Mouse (Mus musculus) forebrain, embryonic 15.5 days (tissue): ENCODE data around the gene Pp2d1. TPM values are rescaled to one million over a fixed set of nuclear protein-coding genes. Genes with fewer than 3 reads are reported as not detected.

Source experiments
- ATAC-seq: fragments of 200-750 bp; cut with Nextera tagmentation; replicated peaks from 2 replicates; pipeline ENCODE4 v1.8.0; 2017; ENCODE audit warnings: mild to moderate bottlenecking, moderate TSS enrichment, moderate library complexity
- H3K27ac ChIP-seq: fragments of 300-500 bp; sonication (generic); replicated peaks from 2 replicates; pipeline ENCODE4 v1.5.1; 2015; ENCODE audit warnings: mild to moderate bottlenecking, inconsistent platforms
- H3K27me3 ChIP-seq: fragments of 300-500 bp; sonication (generic); 2 replicates; pipeline ENCODE4 v1.6.1; 2015; ENCODE audit warnings: inconsistent platforms
- H3K36me3 ChIP-seq: fragments of 300-500 bp; sonication (generic); 2 replicates; pipeline ENCODE4 v1.6.1; 2015; ENCODE audit warnings: mild to moderate bottlenecking, inconsistent platforms
- H3K4me1 ChIP-seq: fragments of 300-500 bp; sonication (generic); 2 replicates; pipeline ENCODE4 v1.6.1; 2015; ENCODE audit warnings: inconsistent platforms
- H3K4me2 ChIP-seq: fragments of 300-500 bp; sonication (generic); replicated peaks from 2 replicates; pipeline ENCODE4 v1.6.1; 2015; ENCODE audit warnings: mild to moderate bottlenecking, inconsistent platforms
- H3K4me3 ChIP-seq: fragments of 300-500 bp; sonication (generic); 2 replicates; pipeline ENCODE4 v1.5.1; 2015; ENCODE audit warnings: mild to moderate bottlenecking, inconsistent platforms
- H3K9ac ChIP-seq: fragments of 300-500 bp; sonication (generic); replicated peaks from 2 replicates; pipeline ENCODE4 v1.6.1; 2015; ENCODE audit warnings: mild to moderate bottlenecking, inconsistent platforms
- H3K9me3 ChIP-seq: fragments of 300-500 bp; sonication (generic); 2 replicates; pipeline ENCODE4 v1.6.1; 2016; ENCODE audit warnings: inconsistent platforms
- WGBS: fragments of 180-500 bp; shearing (Covaris S2); methylation state at CpG from one replicate; pipeline ENCODE4 v1.1.7; 2015; ENCODE audit warnings: mixed read lengths; 5-methylcytosine and 5-hydroxymethylcytosine counted together
- polyA plus RNA-seq: library from polyadenylated mRNA; unstranded; fragments of >200 nt; fragmentation: Nextera tagmentation; extraction: Ambion mirVana; gene quantifications from 2 replicates; pipeline ENCODE4 v1.2.1, GENCODE M21; 2015

The Pp2d1 gene
- polyA plus RNA-seq, 1 experiment from 2014 or later, result 0.73 TPM

DNA sequence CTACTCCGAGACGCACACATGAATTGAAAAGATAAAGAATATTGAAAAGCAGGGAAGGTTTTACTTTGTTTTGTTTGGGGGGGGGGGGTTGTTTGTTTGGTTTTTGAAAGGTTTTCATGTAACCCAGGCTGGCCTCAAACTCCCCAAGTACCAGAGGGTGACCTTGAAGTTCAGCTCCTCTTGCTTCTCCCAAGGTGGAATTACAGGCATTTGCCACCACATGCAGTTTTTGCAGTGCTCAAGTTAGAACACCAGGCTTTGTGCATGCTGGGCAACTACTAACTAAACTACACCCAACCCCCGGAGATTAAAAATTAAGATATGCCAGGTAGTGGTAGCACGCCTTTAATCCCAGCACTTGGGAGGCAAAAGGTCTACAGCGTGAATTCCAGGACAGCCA is 20.4 kb upstream of the Pp2d1 start:
- ATAC-seq, result no peak
- WGBS, result 94% methylated on average over 5 of the region's 5 CpGs
- H3K4me3 ChIP-seq, result no peak overlapping the region
- no peaks in the 10 kb centered on the region for H3K36me3 ChIP-seq
- H3K27ac ChIP-seq, result no peak overlapping the region
- no peaks in the 10 kb centered on the region for H3K9me3 ChIP-seq
- no peak overlapping the region for H3K4me2 ChIP-seq
- H3K9ac ChIP-seq, result no peak overlapping the region
- no peaks in the 10 kb centered on the region for H3K27me3 ChIP-seq
- H3K4me1 ChIP-seq, result no peaks in the 10 kb centered on the region

DNA sequence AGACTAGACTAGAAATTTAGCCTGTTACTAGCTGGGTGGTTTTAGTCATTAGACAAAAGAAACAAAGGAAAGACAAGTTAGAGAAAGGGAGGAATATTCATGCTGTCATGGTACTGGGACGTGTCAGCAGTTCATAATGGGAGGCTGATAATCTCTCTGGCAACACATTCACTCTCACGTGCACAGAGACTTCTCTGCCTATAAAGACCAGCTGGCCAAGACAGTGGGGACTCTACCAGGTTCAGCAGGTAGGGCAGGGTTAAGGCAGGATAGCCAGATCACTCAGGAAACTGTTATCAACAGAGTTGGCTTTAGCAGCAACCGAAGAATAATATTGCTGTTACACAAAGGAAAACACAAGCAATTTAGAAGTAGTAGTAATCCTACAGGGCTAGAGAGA is 18.2 kb upstream of the Pp2d1 start:
- Histone ChIP-seq H3K4me1 (no peaks in the 10 kb centered on the region), H3K9ac (no peak overlapping the region), H3K4me2 (no peak overlapping the region), H3K4me3 (no peak overlapping the region), H3K9me3 (no peaks in the 10 kb centered on the region), H3K27ac (no peak overlapping the region), H3K27me3 (no peaks in the 10 kb centered on the region), H3K36me3 (no peaks in the 10 kb centered on the region)
- WGBS, result 47% methylated on average over 3 of the region's 3 CpGs
- ATAC-seq, result no peak

DNA sequence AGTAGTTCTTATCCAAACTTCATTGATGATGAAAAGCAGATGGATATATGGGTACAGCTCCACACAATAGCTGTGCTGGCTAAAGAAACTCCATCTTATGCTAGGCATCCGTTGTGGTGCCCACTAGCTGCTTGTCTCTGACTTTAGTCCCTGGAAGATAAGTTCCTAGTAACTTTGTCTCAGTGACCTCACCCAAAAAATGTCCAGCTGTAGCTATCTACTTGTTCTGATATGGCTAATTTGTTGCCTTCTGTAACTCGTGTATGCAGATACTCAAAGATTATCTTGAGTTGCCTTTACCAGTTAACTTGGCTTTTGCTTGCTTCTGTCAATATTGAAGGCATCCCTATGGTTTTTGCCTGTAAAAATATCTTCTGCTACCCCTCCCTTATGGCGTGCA is 15.6 kb upstream of the Pp2d1 start:
- no peak for ATAC-seq
- Histone ChIP-seq H3K27ac (no peak overlapping the region), H3K4me2 (no peak overlapping the region), H3K4me1 (peaks cover 8% of the 10 kb centered on the region), H3K36me3 (no peaks in the 10 kb centered on the region), H3K9ac (no peak overlapping the region), H3K27me3 (no peaks in the 10 kb centered on the region), H3K4me3 (no peak overlapping the region), H3K9me3 (no peaks in the 10 kb centered on the region)
- 84% methylated on average over 3 of the region's 3 CpGs for WGBS

GRCm38 (mm10) chr17:53554088-53554487 is 14.8 kb upstream of the Pp2d1 start:
- WGBS, result 60% methylated on average over 4 of the region's 4 CpGs
- H3K27ac ChIP-seq, result no peak overlapping the region
- no peak overlapping the region for H3K4me2 ChIP-seq
- H3K4me1 ChIP-seq, result peaks cover 8% of the 10 kb centered on the region
- no peak overlapping the region for H3K4me3 ChIP-seq
- H3K9me3 ChIP-seq, result no peaks in the 10 kb centered on the region
- no peaks in the 10 kb centered on the region for H3K36me3 ChIP-seq
- no peak overlapping the region for H3K9ac ChIP-seq
- no peaks in the 10 kb centered on the region for H3K27me3 ChIP-seq
- ATAC-seq, result no peak

DNA sequence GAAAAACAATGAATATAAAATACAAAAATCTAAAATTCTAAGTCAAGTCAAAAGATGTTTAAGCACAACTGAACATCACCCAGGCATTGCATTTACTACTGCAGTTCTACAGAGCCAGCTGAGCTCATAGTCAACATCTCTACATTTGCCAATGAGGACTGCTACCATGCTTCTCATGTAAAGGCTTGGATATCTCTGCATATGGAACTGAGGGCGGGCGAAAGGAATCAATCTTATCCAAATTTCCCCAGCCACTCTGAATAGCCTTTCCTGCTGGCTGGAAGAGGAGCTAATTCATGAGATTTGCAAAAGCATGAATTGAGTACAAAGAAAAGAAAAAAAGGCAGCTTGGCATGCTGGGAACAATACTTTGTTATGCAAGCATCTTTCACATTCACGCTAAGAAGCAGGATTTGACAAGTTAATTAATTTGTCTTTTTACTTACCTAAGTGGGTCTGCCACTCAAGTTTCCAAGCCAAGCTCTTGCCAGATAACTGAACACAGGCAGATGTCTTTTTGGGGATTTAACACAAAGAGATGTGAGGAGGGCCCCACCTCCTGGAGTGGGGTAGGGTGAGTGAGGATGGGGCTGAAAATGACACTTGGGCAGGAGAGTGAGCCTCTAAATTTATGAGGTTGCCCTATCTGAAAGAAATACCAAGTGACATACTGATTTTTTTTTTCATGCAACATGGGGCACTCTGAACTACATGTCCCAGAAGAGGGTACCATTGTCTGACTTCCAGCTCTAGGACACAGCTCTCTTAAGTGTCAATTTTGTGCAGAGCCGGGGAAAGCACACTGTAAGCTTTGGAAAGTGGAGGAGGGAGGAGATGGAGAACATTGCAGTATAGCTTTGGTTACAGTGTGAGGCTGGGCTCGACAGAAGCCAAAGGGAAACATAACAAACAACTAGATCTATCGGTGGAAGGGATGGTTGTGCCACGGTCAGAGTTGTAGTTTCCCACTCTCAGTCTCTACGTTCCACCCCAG is 12.4 kb upstream of the Pp2d1 start:
- no peak overlapping the region for H3K4me3 ChIP-seq
- H3K36me3 ChIP-seq, result no peaks in the 10 kb centered on the region
- peak overlapping the region; percentile 80 for H3K27ac ChIP-seq
- H3K27me3 ChIP-seq, result no peaks in the 10 kb centered on the region
- no peaks in the 10 kb centered on the region for H3K9me3 ChIP-seq
- H3K4me2 ChIP-seq, result no peak overlapping the region
- H3K9ac ChIP-seq, result no peak overlapping the region
- 32% methylated on average over 8 of the region's 8 CpGs for WGBS
- H3K4me1 ChIP-seq, result peaks cover 8% of the 10 kb centered on the region
- peak; percentile 87 for ATAC-seq

GRCm38 (mm10) chr17:53543591-53544324 is 4.5 kb upstream of the Pp2d1 start:
- no peak overlapping the region for H3K4me3 ChIP-seq
- no peak overlapping the region for H3K27ac ChIP-seq
- H3K4me2 ChIP-seq, result no peak overlapping the region
- H3K9me3 ChIP-seq, result no peaks in the 10 kb centered on the region
- 41% methylated on average over 9 of the region's 9 CpGs for WGBS
- H3K4me1 ChIP-seq, result no peaks in the 10 kb centered on the region
- no peak overlapping the region for H3K9ac ChIP-seq
- no peaks in the 10 kb centered on the region for H3K27me3 ChIP-seq
- H3K36me3 ChIP-seq, result no peaks in the 10 kb centered on the region
- peak; percentile 55; the same call in 1 of the 2 replicates for ATAC-seq

- Histone ChIP-seq H3K4me1 (no peaks in the 10 kb centered on the region), H3K9ac (no peak overlapping the region), H3K36me3 (no peaks in the 10 kb centered on the region), H3K4me2 (no peak overlapping the region), H3K27ac (no peak overlapping the region), H3K27me3 (no peaks in the 10 kb centered on the region), H3K9me3 (no peaks in the 10 kb centered on the region), H3K4me3 (no peak overlapping the region)
- no peak for ATAC-seq
- WGBS, result 97% methylated on average over 4 of the region's 4 CpGs
Measured at GRCm38 (mm10) chr17:53542536-53542935, 3.3 kb upstream of the Pp2d1 start.

DNA sequence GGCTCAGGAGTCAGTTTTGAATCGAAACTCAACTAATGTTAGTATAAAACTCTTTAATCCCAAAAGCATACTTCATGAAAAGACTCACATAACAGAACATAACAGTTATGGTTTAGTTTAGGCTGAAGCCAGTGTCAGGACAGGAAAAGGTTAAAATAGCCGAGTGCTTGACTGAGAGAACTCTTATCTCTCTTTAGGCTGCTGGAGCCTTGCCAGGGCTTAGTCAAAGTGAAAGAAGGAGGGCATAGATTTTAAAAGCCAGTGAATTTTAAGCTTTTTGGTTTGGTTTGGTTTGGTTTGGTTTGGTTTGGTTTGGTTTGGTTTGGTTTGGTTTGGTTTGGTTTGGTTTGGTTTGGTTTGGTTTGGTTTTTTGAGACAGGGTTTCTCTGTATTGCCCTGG is 6.8 kb downstream of the Pp2d1 start:
- Histone ChIP-seq H3K27me3 (no peaks in the 10 kb centered on the region), H3K36me3 (no peaks in the 10 kb centered on the region), H3K4me2 (no peak overlapping the region), H3K4me1 (no peaks in the 10 kb centered on the region), H3K4me3 (no peak overlapping the region), H3K9ac (no peak overlapping the region), H3K27ac (no peak overlapping the region), H3K9me3 (no peaks in the 10 kb centered on the region)
- no peak for ATAC-seq
- 77% methylated on average over 2 of the region's 2 CpGs for WGBS

DNA sequence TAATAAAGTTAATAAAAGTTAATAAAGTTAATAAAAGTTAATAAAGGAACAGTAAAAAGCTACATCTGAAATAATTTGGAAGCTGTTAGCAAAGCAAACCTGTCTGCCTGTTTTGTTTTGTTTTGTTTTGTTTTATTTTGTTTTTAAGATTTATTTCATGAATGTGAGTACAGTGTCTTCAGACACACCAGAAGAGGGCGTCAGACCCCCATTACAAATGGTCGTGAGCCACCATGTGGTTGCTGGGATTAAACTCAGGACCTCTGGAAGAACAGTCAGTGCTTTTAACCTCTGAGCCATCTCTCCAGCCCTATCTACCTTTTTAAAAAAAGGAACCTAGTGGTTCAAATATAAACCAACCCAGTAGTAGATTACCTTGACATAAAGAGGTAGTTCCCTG is 8.1 kb downstream of the Pp2d1 start:
- no peak overlapping the region for H3K4me3 ChIP-seq
- H3K27ac ChIP-seq, result no peak overlapping the region
- no peaks in the 10 kb centered on the region for H3K9me3 ChIP-seq
- no peak overlapping the region for H3K4me2 ChIP-seq
- 45% methylated on average over 2 of the region's 2 CpGs for WGBS
- no peaks in the 10 kb centered on the region for H3K27me3 ChIP-seq
- ATAC-seq, result no peak
- no peaks in the 10 kb centered on the region for H3K36me3 ChIP-seq
- no peaks in the 10 kb centered on the region for H3K4me1 ChIP-seq
- no peak overlapping the region for H3K9ac ChIP-seq

DNA sequence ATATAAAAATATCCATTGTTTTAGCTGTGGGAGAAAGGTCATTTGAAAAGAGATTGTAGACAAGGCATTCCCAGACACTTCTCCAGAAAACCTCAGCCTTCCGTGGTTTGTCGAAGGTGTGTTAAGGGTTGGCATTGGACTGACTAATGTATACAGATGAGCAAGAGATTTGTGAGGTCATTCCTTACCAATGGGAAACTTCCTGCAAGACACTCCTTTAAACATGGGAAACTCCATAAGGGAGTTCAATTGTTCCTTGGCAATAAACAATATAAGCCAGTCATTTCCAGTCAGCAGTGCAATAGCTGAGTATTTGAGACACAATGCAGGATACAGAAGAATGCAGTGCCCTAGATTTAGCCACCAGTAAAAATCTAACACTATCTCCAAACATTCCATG is 11.2 kb downstream of the Pp2d1 start:
- 89% methylated on average over 2 of the region's 2 CpGs for WGBS
- no peak overlapping the region for H3K9ac ChIP-seq

DNA sequence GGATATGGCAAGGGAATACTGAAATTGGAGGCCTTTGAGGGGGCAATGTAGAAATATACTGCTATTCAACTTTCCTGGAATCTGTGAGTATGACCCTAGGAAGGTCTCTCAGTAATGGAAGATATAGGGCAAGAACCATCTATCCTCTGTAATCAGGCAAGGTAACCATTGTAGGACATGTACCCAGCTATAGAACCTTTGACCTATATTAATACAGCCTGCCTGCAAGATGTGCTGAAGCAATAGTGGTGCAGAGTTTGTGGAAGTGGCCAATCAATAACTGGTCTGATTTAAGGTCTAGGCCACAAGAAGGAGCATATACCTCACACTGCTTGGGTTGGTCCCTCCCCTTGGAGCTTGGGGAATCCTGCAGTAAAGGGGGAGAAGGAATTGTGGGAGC is 18.7 kb downstream of the Pp2d1 start:
- Histone ChIP-seq H3K27me3 (no peaks in the 10 kb centered on the region), H3K9ac (no peak overlapping the region), H3K4me3 (no peak overlapping the region), H3K9me3 (no peaks in the 10 kb centered on the region), H3K4me2 (no peak overlapping the region), H3K4me1 (no peaks in the 10 kb centered on the region), H3K27ac (no peak overlapping the region), H3K36me3 (no peaks in the 10 kb centered on the region)
- no peak for ATAC-seq

More for the DNA sequence above, 11.2 kb downstream of the Pp2d1 start:
- no peak for ATAC-seq
- H3K27me3 ChIP-seq, result no peaks in the 10 kb centered on the region
- H3K4me1 ChIP-seq, result no peaks in the 10 kb centered on the region
- no peaks in the 10 kb centered on the region for H3K36me3 ChIP-seq
- no peak overlapping the region for H3K27ac ChIP-seq
- no peak overlapping the region for H3K4me3 ChIP-seq
- H3K4me2 ChIP-seq, result no peak overlapping the region
- H3K9me3 ChIP-seq, result no peaks in the 10 kb centered on the region

- no peaks in the 10 kb centered on the region for H3K4me1 ChIP-seq
- no peaks in the 10 kb centered on the region for H3K36me3 ChIP-seq
- no peaks in the 10 kb centered on the region for H3K9me3 ChIP-seq
- no peak overlapping the region for H3K9ac ChIP-seq
- H3K4me2 ChIP-seq, result no peak overlapping the region
- no peak for ATAC-seq
- no peak overlapping the region for H3K4me3 ChIP-seq
- no peaks in the 10 kb centered on the region for H3K27me3 ChIP-seq
- H3K27ac ChIP-seq, result no peak overlapping the region
Measured at GRCm38 (mm10) chr17:53519364-53519763, 19.9 kb downstream of the Pp2d1 start.
